Mouse (Mus musculus) heart, embryonic 15.5 days (tissue): ENCODE data around the gene Snw1. TPM values are rescaled to one million over a fixed set of nuclear protein-coding genes. Genes with fewer than 3 reads are reported as not detected.

Source experiments
- ATAC-seq: fragments of 200-750 bp; cut with Nextera tagmentation; replicated peaks from 2 replicates; pipeline ENCODE4 v1.8.0; 2017; ENCODE audit warnings: low read depth, moderate TSS enrichment; ENCODE audit not compliant: insufficient number of reproducible peaks, insufficient read depth, low FRiP score
- H3K27ac ChIP-seq: fragments of 300-500 bp; sonication (generic); 2 replicates; pipeline ENCODE4 v1.5.1; 2015; ENCODE audit warnings: mild to moderate bottlenecking, inconsistent platforms
- H3K27me3 ChIP-seq: fragments of 300-500 bp; sonication (generic); 2 replicates; pipeline ENCODE4 v1.6.1; 2015; ENCODE audit warnings: inconsistent platforms
- H3K36me3 ChIP-seq: fragments of 300-500 bp; sonication (generic); 2 replicates; pipeline ENCODE4 v1.6.1; 2015; ENCODE audit warnings: mild to moderate bottlenecking, inconsistent platforms
- H3K4me1 ChIP-seq: fragments of 300-500 bp; sonication (generic); replicated peaks from 2 replicates; pipeline ENCODE4 v1.6.1; 2015; ENCODE audit warnings: inconsistent platforms
- H3K4me2 ChIP-seq: fragments of 300-500 bp; sonication (generic); 2 replicates; pipeline ENCODE4 v1.6.1; 2015; ENCODE audit warnings: inconsistent platforms, mild to moderate bottlenecking, moderate library complexity
- H3K4me3 ChIP-seq: fragments of 300-500 bp; sonication (generic); 2 replicates; pipeline ENCODE4 v1.5.1; 2015; ENCODE audit warnings: mild to moderate bottlenecking, inconsistent platforms
- H3K9ac ChIP-seq: fragments of 300-500 bp; sonication (generic); 2 replicates; pipeline ENCODE4 v1.6.1; 2015; ENCODE audit warnings: mild to moderate bottlenecking, inconsistent platforms
- H3K9me3 ChIP-seq: fragments of 300-500 bp; sonication (generic); replicated peaks from 2 replicates; pipeline ENCODE4 v1.6.1; 2016; ENCODE audit warnings: inconsistent platforms
- WGBS: fragments of 180-500 bp; shearing (Covaris S2); methylation state at CpG from one replicate; pipeline ENCODE4 v1.1.7; 2015; ENCODE audit warnings: mixed read lengths; 5-methylcytosine and 5-hydroxymethylcytosine counted together
- microRNA-seq: library from miRNA; unstranded; fragments of <30 nt; microRNA quantifications from one replicate; pipeline ENCODE4, GENCODE M21; 2016
- polyA plus RNA-seq: library from polyadenylated mRNA; unstranded; fragments of >200 nt; fragmentation: Nextera tagmentation; extraction: Ambion mirVana; gene quantifications from 2 replicates; pipeline ENCODE4 v1.2.1, GENCODE M21; 2015

Snw1 gene
- polyA plus RNA-seq, 1 experiment from 2014 or later: 71.0 TPM

- 48% methylated on average over 6 of the region's 6 CpGs for whole genome bisulfite sequencing
- no peak for ATAC-seq
- H3K36me3 ChIP-seq: no peaks in the 10 kb centered on the region
- H3K4me2 ChIP-seq: no peak overlapping the region
- H3K9me3 ChIP-seq: no peaks in the 10 kb centered on the region
- no peak overlapping the region for H3K4me3 ChIP-seq
- no peaks in the 10 kb centered on the region for H3K4me1 ChIP-seq
- H3K27me3 ChIP-seq: no peaks in the 10 kb centered on the region
- no peak overlapping the region for H3K27ac ChIP-seq
- H3K9ac ChIP-seq: no peak overlapping the region
Measured at GRCm38 (mm10) chr12:87401883-87402282, 70.2 kb downstream of the Snw1 start.

GRCm38 (mm10) chr12:87399119-87399819 is 72.8 kb downstream of the Snw1 start:
- 80% methylated on average over 10 of the region's 10 CpGs for WGBS

More at GRCm38 (mm10) chr12:87399119-87399819, 72.8 kb downstream of the Snw1 start:
- Histone ChIP-seq H3K36me3 (no peaks in the 10 kb centered on the region), H3K4me1 (no peaks in the 10 kb centered on the region), H3K9ac (no peak overlapping the region), H3K4me2 (no peak overlapping the region), H3K9me3 (no peaks in the 10 kb centered on the region), H3K27me3 (no peaks in the 10 kb centered on the region), H3K4me3 (no peak overlapping the region), H3K27ac (no peak overlapping the region)
- no peak for ATAC-seq

Small RNA genes within 50 kb of the gene (microRNA-seq; reads per million reads assigned to microRNA genes)
- 52.5 reads per million, percentile 42 among the genes with 10 or more reads in this experiment for gene Mir3068

Other genes with a start within 250 kb of the Snw1 start
- 0.47 and 0.74 TPM in 2 replicates for gene Noxred1, start 233.5 kb downstream of the Snw1 start, polyA plus RNA-seq
- 29.8 and 37.7 TPM in 2 replicates for gene Vipas39, start 206.0 kb downstream of the Snw1 start, polyA plus RNA-seq
- gene Ahsa1, start 205.8 kb downstream of the Snw1 start, polyA plus RNA-seq: 175 and 176 TPM in 2 replicates
- gene Ism2, start 172.6 kb downstream of the Snw1 start, polyA plus RNA-seq: 0.44 and 0.58 TPM in 2 replicates
- gene Sptlc2, start 83.9 kb downstream of the Snw1 start, polyA plus RNA-seq: 62.8 and 66.7 TPM in 2 replicates
- gene Slirp, start 28.4 kb downstream of the Snw1 start, polyA plus RNA-seq: 221 and 261 TPM in 2 replicates
- gene Alkbh1, start 28.3 kb downstream of the Snw1 start, polyA plus RNA-seq: 33.4 and 35.6 TPM in 2 replicates
- not detected in 2 replicates for gene Gm5788, start 22.4 kb upstream of the Snw1 start, polyA plus RNA-seq
- gene Gm8300, start 42.0 kb upstream of the Snw1 start, polyA plus RNA-seq: not detected in 2 replicates
- not detected in 2 replicates for gene Oog1, start 130.4 kb upstream of the Snw1 start, polyA plus RNA-seq
- not detected in 2 replicates for gene Gm4027, start 146.6 kb upstream of the Snw1 start, polyA plus RNA-seq
- gene Gm16381, start 172.3 kb upstream of the Snw1 start, polyA plus RNA-seq: not detected in 2 replicates